Mouse (Mus musculus) bone marrow, adult 2 months (tissue): ENCODE measurements around the gene Arid1b. TPM values are rescaled to one million over a fixed set of nuclear protein-coding genes. Genes with fewer than 3 reads are reported as not detected.

Source experiments
- H3K27ac ChIP-seq: fragments of 200-500 bp; 2 replicates; pipeline ENCODE4 v1.5.1; 2012; ENCODE audit warnings: low read depth, mild to moderate bottlenecking, control low read depth, inconsistent platforms, low read length; ENCODE audit not compliant: control insufficient read depth, poor library complexity, insufficient read depth
- H3K4me1 ChIP-seq: fragments of 200-500 bp; 2 replicates; pipeline ENCODE4 v1.6.1; 2011; ENCODE audit warnings: low read length; ENCODE audit not compliant: control insufficient read depth, insufficient read depth
- H3K4me3 ChIP-seq: fragments of 200-500 bp; replicated peaks from 2 replicates; pipeline ENCODE3; 2011; ENCODE audit warnings: mild to moderate bottlenecking, low read depth, low read length, control low read depth; ENCODE audit not compliant: control insufficient read depth
- CTCF ChIP-seq: fragments of 200-500 bp; IDR thresholded peaks from 2 replicates; pipeline ENCODE4 v1.5.1; 2011; ENCODE audit warnings: low read length, control low read depth; ENCODE audit not compliant: control insufficient read depth, insufficient read depth
- POLR2A ChIP-seq: fragments of 200-500 bp; IDR thresholded peaks from 2 replicates; pipeline ENCODE4 v1.6.1; 2011; ENCODE audit warnings: low read depth, mild to moderate bottlenecking, control low read depth, low read length, borderline replicate concordance; ENCODE audit not compliant: control insufficient read depth
- WGBS: fragments of 180-500 bp; shearing (Covaris S2); methylation state at CpG from one replicate; pipeline ENCODE4 v1.1.7; 2018; 5-methylcytosine and 5-hydroxymethylcytosine counted together
- polyA plus RNA-seq: library from polyadenylated mRNA; stranded (reverse); fragments of >200 nt; gene quantifications from 2 replicates; pipeline ENCODE4 v1.2.4, GENCODE M21; 2011; ENCODE audit warnings: low replicate concordance; ENCODE audit not compliant: missing spikeins, insufficient read depth, insufficient read length

Arid1b gene
- polyA plus RNA-seq, 1 experiment: 12.5 TPM

- Histone ChIP-seq H3K4me1 (no peaks in the 10 kb centered on the region), H3K27ac (no peak overlapping the region), H3K4me3 (no peak overlapping the region)
- TF ChIP-seq POLR2A (no peak), CTCF (no peak)
- 90% methylated on average over 16 of the region's 16 CpGs for WGBS
Observed at GRCm38 (mm10) chr17:5269774-5270173, 275.6 kb downstream of the Arid1b start.

GRCm38 (mm10) chr17:5270823-5271222, 276.7 kb downstream of the Arid1b start:
- H3K4me1 ChIP-seq: no peaks in the 10 kb centered on the region
- TF ChIP-seq CTCF: no peak
- TF ChIP-seq POLR2A: no peak
- 66% methylated on average over 6 of the region's 6 CpGs for WGBS
- H3K4me3 ChIP-seq: no peak overlapping the region
- H3K27ac ChIP-seq: no peak overlapping the region

- no peaks in the 10 kb centered on the region for H3K4me1 ChIP-seq
- 86% methylated on average over 3 of the region's 3 CpGs for WGBS
- TF ChIP-seq CTCF (no peak), POLR2A (no peak)
- H3K4me3 ChIP-seq: no peak overlapping the region
- no peak overlapping the region for H3K27ac ChIP-seq
Observed at GRCm38 (mm10) chr17:5273118-5273517, 279.0 kb downstream of the Arid1b start.

- no peak overlapping the region for H3K27ac ChIP-seq
- no peak overlapping the region for H3K4me3 ChIP-seq
- no peaks in the 10 kb centered on the region for H3K4me1 ChIP-seq
- TF ChIP-seq CTCF (no peak), POLR2A (no peak)
- 82% methylated on average over 3 of the region's 3 CpGs for WGBS
Observed at GRCm38 (mm10) chr17:5273685-5274084, 279.6 kb downstream of the Arid1b start.

- TF ChIP-seq CTCF (no peak), POLR2A (no peak)
- H3K27ac ChIP-seq: no peak overlapping the region
- WGBS: 78% methylated on average over 3 of the region's 3 CpGs
- no peaks in the 10 kb centered on the region for H3K4me1 ChIP-seq
- H3K4me3 ChIP-seq: no peak overlapping the region
Observed at GRCm38 (mm10) chr17:5274429-5274828, 280.3 kb downstream of the Arid1b start.

- Histone ChIP-seq H3K4me3 (no peak overlapping the region), H3K27ac (no peak overlapping the region), H3K4me1 (no peaks in the 10 kb centered on the region)
- TF ChIP-seq POLR2A: no peak
- WGBS: 67% methylated on average over 6 of the region's 6 CpGs
Observed at GRCm38 (mm10) chr17:5275749-5276148, 281.6 kb downstream of the Arid1b start.

- Histone ChIP-seq H3K4me1 (no peaks in the 10 kb centered on the region), H3K27ac (no peak overlapping the region), H3K4me3 (no peak overlapping the region)
- 85% methylated on average over 17 of the region's 17 CpGs for WGBS
- TF ChIP-seq POLR2A (no peak), CTCF (no peak)
Observed at GRCm38 (mm10) chr17:5277137-5277871, 283.2 kb downstream of the Arid1b start.

GRCm38 (mm10) chr17:5280499-5281053, 286.4 kb downstream of the Arid1b start:
- no peak overlapping the region for H3K27ac ChIP-seq
- no peak for TF ChIP-seq CTCF
- TF ChIP-seq POLR2A: no peak
- 81% methylated on average over 4 of the region's 4 CpGs for WGBS
- H3K4me1 ChIP-seq: no peaks in the 10 kb centered on the region
- H3K4me3 ChIP-seq: no peak overlapping the region
